In genomic region chr8:83996567-83997505, GRCm38 (mm10) we compare ENCODE assay signal across 8 mouse cellular contexts. TPM values are rescaled to one million over a fixed set of nuclear protein-coding genes. Genes with fewer than 3 reads are reported as not detected.
DNase-seq lines count a peak whose midpoint lies in the region; ATAC-seq and TF ChIP-seq lines count a peak whose summit lies in the region.

No protein-coding gene starts in this region.

- H3K36me3 ChIP-seq in forebrain, embryonic 12.5 days (replicated peaks), result peaks cover 38% of the 10 kb centered on the region
- H3K36me3 ChIP-seq in heart, postnatal 0 days (replicated peaks; ENCODE audit: control insufficient read depth, insufficient read depth, low read length), result peaks cover 44% of the 10 kb centered on the region
- peaks cover 25% of the 10 kb centered on the region for H3K36me3 ChIP-seq in neural tube, embryonic 15.5 days
- H3K36me3 ChIP-seq in testis, adult 2 months (ENCODE audit: control insufficient read depth, insufficient read depth, low read length), result no peaks in the 10 kb centered on the region; the same call in 1 of the 2 replicates

- peak; percentile 73; the same call in 1 of the 2 replicates for TF ChIP-seq POLR2A in lung, adult 2 months (IDR thresholded peaks at IDR 0.05; ENCODE audit: borderline replicate concordance, extremely low read depth, low read depth, low read length)
- peak; percentile 67 for TF ChIP-seq POLR2A in testis, adult 2 months (IDR thresholded peaks at IDR 0.05; ENCODE audit: control insufficient read depth, low read depth, low read length)

- H3K4me1 ChIP-seq in forebrain, embryonic 12.5 days, result peaks cover 36% of the 10 kb centered on the region
- H3K4me1 ChIP-seq in heart, postnatal 0 days (ENCODE audit: control insufficient read depth, insufficient read depth), result 0 out of 2 replicates have a peak, but pooled peaks cover 5% of the 10 kb centered on the region
- peaks cover 6% of the 10 kb centered on the region; the same call in 1 of the 2 replicates for H3K4me1 ChIP-seq in lung, adult 2 months (ENCODE audit: control insufficient read depth, insufficient read depth, low read length)
- H3K4me1 ChIP-seq in neural tube, embryonic 15.5 days, result peaks cover 26% of the 10 kb centered on the region
- peaks cover 30% of the 10 kb centered on the region for H3K4me1 ChIP-seq in testis, adult 2 months (ENCODE audit: control insufficient read depth, insufficient read depth, low read length)

- peak; percentile 80 for ATAC-seq in forebrain, embryonic 12.5 days (ENCODE audit: low FRiP score)
- peak; percentile 86 for ATAC-seq in heart, postnatal 0 days (ENCODE audit: insufficient read depth, low read depth)
- peak; percentile 78 for ATAC-seq in neural tube, embryonic 15.5 days (ENCODE audit: low FRiP score)

- DNase-seq in ES-CJ7 (ENCODE audit: low read depth, low spot score), result peak; percentile 92
- peak; percentile 81 for DNase-seq in c-Kit-positive CD71-positive TER-119-positive erythroid progenitor cells, embryonic 14.5 days (ENCODE audit: low spot score)
- DNase-seq in heart, postnatal 0 days (ENCODE audit: low spot score), result peak; percentile 90
- peak; percentile 96 to 97 for DNase-seq in kidney, postnatal 36 days
- DNase-seq in lung, adult 2 months, result peak; percentile 89

- TF ChIP-seq CTCF in heart, postnatal 0 days (IDR thresholded peaks at IDR 0.05; ENCODE audit: low read depth), result no peak
- no peak for TF ChIP-seq CTCF in lung, adult 2 months (IDR thresholded peaks at IDR 0.05; ENCODE audit: insufficient read depth, low read length)
- TF ChIP-seq CTCF in testis, adult 2 months (IDR thresholded peaks at IDR 0.05; ENCODE audit: control insufficient read depth, insufficient read depth, insufficient replicate concordance, low read depth, low read length), result no peak

- H3K4me2 ChIP-seq in forebrain, embryonic 12.5 days, result peak overlapping the region; percentile 80
- peak overlapping the region; percentile 71 for H3K4me2 ChIP-seq in heart, postnatal 0 days (ENCODE audit: low read depth, low read length)
- H3K4me2 ChIP-seq in neural tube, embryonic 15.5 days, result peak overlapping the region; percentile 91

- no peaks in the 10 kb centered on the region for H3K9me3 ChIP-seq in forebrain, embryonic 12.5 days
- no peaks in the 10 kb centered on the region for H3K9me3 ChIP-seq in heart, postnatal 0 days (replicated peaks; ENCODE audit: control insufficient read depth, low read length)
- H3K9me3 ChIP-seq in neural tube, embryonic 15.5 days (replicated peaks), result no peaks in the 10 kb centered on the region

- peak overlapping the region; percentile 88 for H3K4me3 ChIP-seq in forebrain, embryonic 12.5 days (replicated peaks)
- peak overlapping the region; percentile 92 for H3K4me3 ChIP-seq in heart, postnatal 0 days (ENCODE audit: low read depth, low read length)
- peak overlapping the region; percentile 88 for H3K4me3 ChIP-seq in lung, adult 2 months (replicated peaks; ENCODE audit: extremely low read depth, low read depth, low read length)
- peak overlapping the region; percentile 74 for H3K4me3 ChIP-seq in neural tube, embryonic 15.5 days (replicated peaks)
- H3K4me3 ChIP-seq in testis, adult 2 months (ENCODE audit: control insufficient read depth, low read depth, low read length), result peak overlapping the region; percentile 89

- under 1% methylated on average over 56 of the region's 103 CpGs for WGBS in forebrain, embryonic 12.5 days
- WGBS in heart, postnatal 0 days, result under 1% methylated on average over 47 of the region's 103 CpGs
- under 1% methylated on average over 78 of the region's 103 CpGs for WGBS in lung, adult 2 months
- WGBS in neural tube, embryonic 15.5 days, result 1% methylated on average over 69 of the region's 103 CpGs

- H3K27me3 ChIP-seq in forebrain, embryonic 12.5 days, result peaks cover 28% of the 10 kb centered on the region
- H3K27me3 ChIP-seq in heart, postnatal 0 days (ENCODE audit: control insufficient read depth, insufficient read depth, low read length), result no peaks in the 10 kb centered on the region
- peaks cover 16% of the 10 kb centered on the region for H3K27me3 ChIP-seq in neural tube, embryonic 15.5 days (replicated peaks)
- H3K27me3 ChIP-seq in testis, adult 2 months (ENCODE audit: control insufficient read depth, insufficient read depth, low read length), result no peaks in the 10 kb centered on the region

- TF ChIP-seq EP300 in heart, postnatal 0 days (IDR thresholded peaks at IDR 0.05; ENCODE audit: low read depth), result peak; percentile 24; the same call in 1 of the 2 replicates

- peak overlapping the region; percentile 98 for H3K27ac ChIP-seq in forebrain, embryonic 12.5 days
- peak overlapping the region; percentile 91 for H3K27ac ChIP-seq in heart, postnatal 0 days (ENCODE audit: low read depth)
- H3K27ac ChIP-seq in neural tube, embryonic 15.5 days (replicated peaks), result peak overlapping the region; percentile 96
- H3K27ac ChIP-seq in testis, adult 2 months (ENCODE audit: control insufficient read depth, insufficient read depth, low read depth, low read length), result peak overlapping the region; percentile 75

- H3K9ac ChIP-seq in forebrain, embryonic 12.5 days, result peak overlapping the region; percentile 89
- peak overlapping the region; percentile 78 for H3K9ac ChIP-seq in heart, postnatal 0 days (replicated peaks; ENCODE audit: low read depth, low read length)
- H3K9ac ChIP-seq in neural tube, embryonic 15.5 days (replicated peaks), result peak overlapping the region; percentile 76

RNA-seq across cellular contexts. Expression of gene Samd1, which starts 0.6 kb away (rescaled TPM):
- polyA plus RNA-seq in forebrain, embryonic 12.5 days (2016; fragmentation: Nextera tagmentation; extraction: Ambion mirVana), result 9.9 and 11.4 TPM in 2 replicates
- 46.3 and 52.0 TPM in 2 replicates for total RNA-seq in heart, postnatal 0 days (2014; rRNA removed; ENCODE audit: low replicate concordance)
- 3.6 and 3.7 TPM in 2 replicates for polyA plus RNA-seq in heart, postnatal 0 days (2015; fragmentation: Nextera tagmentation; extraction: Ambion mirVana)
- 37.0 and 37.9 TPM in 2 replicates for polyA plus RNA-seq in lung, adult 2 months (2012; rRNA removed)
- polyA plus RNA-seq in neural tube, embryonic 15.5 days (2015; fragmentation: Nextera tagmentation; extraction: Ambion mirVana), result 7.9 and 8.4 TPM in 2 replicates
- 13.7 and 15.3 TPM in 2 replicates for polyA plus RNA-seq in testis, adult 2 months (2012; rRNA removed)

RNA-seq across cellular contexts. Expression of gene 1700067K01Rik, which starts 4.5 kb away (rescaled TPM):
- polyA plus RNA-seq in forebrain, embryonic 12.5 days (2016; fragmentation: Nextera tagmentation; extraction: Ambion mirVana), result 1.2 TPM in 2 replicates
- total RNA-seq in heart, postnatal 0 days (2014; rRNA removed; ENCODE audit: low replicate concordance), result not detected in 2 replicates
- 0.96 and 1.3 TPM in 2 replicates for polyA plus RNA-seq in heart, postnatal 0 days (2015; fragmentation: Nextera tagmentation; extraction: Ambion mirVana)
- 0.35 and 0.36 TPM in 2 replicates for polyA plus RNA-seq in lung, adult 2 months (2012; rRNA removed)
- 0.82 and 1.2 TPM in 2 replicates for polyA plus RNA-seq in neural tube, embryonic 15.5 days (2015; fragmentation: Nextera tagmentation; extraction: Ambion mirVana)
- 38.1 and 43.2 TPM in 2 replicates for polyA plus RNA-seq in testis, adult 2 months (2012; rRNA removed)

RNA-seq across cellular contexts. Expression of gene 2210011C24Rik, which starts 15.1 kb away (rescaled TPM):
- not detected in 2 replicates for polyA plus RNA-seq in forebrain, embryonic 12.5 days (2016; fragmentation: Nextera tagmentation; extraction: Ambion mirVana)
- total RNA-seq in heart, postnatal 0 days (2014; rRNA removed; ENCODE audit: low replicate concordance), result 17.8 TPM in 1 of 2 replicates, not detected in the other
- 0.48 and 0.88 TPM in 2 replicates for polyA plus RNA-seq in heart, postnatal 0 days (2015; fragmentation: Nextera tagmentation; extraction: Ambion mirVana)
- 29.5 and 57.0 TPM in 2 replicates for polyA plus RNA-seq in lung, adult 2 months (2012; rRNA removed)
- polyA plus RNA-seq in neural tube, embryonic 15.5 days (2015; fragmentation: Nextera tagmentation; extraction: Ambion mirVana), result 0.69 and 1.6 TPM in 2 replicates
- 10.9 and 15.1 TPM in 2 replicates for polyA plus RNA-seq in testis, adult 2 months (2012; rRNA removed)

RNA-seq across cellular contexts. Expression of gene Prkaca, which starts 24.0 kb away (rescaled TPM):
- 181 and 187 TPM in 2 replicates for polyA plus RNA-seq in forebrain, embryonic 12.5 days (2016; fragmentation: Nextera tagmentation; extraction: Ambion mirVana)
- total RNA-seq in heart, postnatal 0 days (2014; rRNA removed; ENCODE audit: low replicate concordance), result 246 and 345 TPM in 2 replicates
- polyA plus RNA-seq in heart, postnatal 0 days (2015; fragmentation: Nextera tagmentation; extraction: Ambion mirVana), result 305 and 312 TPM in 2 replicates
- polyA plus RNA-seq in lung, adult 2 months (2012; rRNA removed), result 57.0 and 79.9 TPM in 2 replicates
- polyA plus RNA-seq in neural tube, embryonic 15.5 days (2015; fragmentation: Nextera tagmentation; extraction: Ambion mirVana), result 234 and 256 TPM in 2 replicates
- 101 and 103 TPM in 2 replicates for polyA plus RNA-seq in testis, adult 2 months (2012; rRNA removed)

RNA-seq across cellular contexts. Expression of gene Palm3, which starts 24.4 kb away (rescaled TPM):
- 3.3 and 4.1 TPM in 2 replicates for polyA plus RNA-seq in forebrain, embryonic 12.5 days (2016; fragmentation: Nextera tagmentation; extraction: Ambion mirVana)
- total RNA-seq in heart, postnatal 0 days (2014; rRNA removed; ENCODE audit: low replicate concordance), result not detected in 2 replicates
- polyA plus RNA-seq in heart, postnatal 0 days (2015; fragmentation: Nextera tagmentation; extraction: Ambion mirVana), result 0.33 and 0.41 TPM in 2 replicates
- polyA plus RNA-seq in lung, adult 2 months (2012; rRNA removed), result 0.42 and 0.89 TPM in 2 replicates
- polyA plus RNA-seq in neural tube, embryonic 15.5 days (2015; fragmentation: Nextera tagmentation; extraction: Ambion mirVana), result 14.1 and 17.0 TPM in 2 replicates
- polyA plus RNA-seq in testis, adult 2 months (2012; rRNA removed), result 1.2 and 1.9 TPM in 2 replicates

Comparison
In these comparisons a context has a peak if more than half of its experiments do, and no peak if none do; other contexts are left out.
1. Peak in every context shown above with its lines: DNase-seq, ATAC-seq, H3K4me3 ChIP-seq and H3K27ac ChIP-seq.
2. RNA of gene 1700067K01Rik, which starts 4.5 kb away (polyA plus RNA-seq): 38.1 to 43.2 TPM in testis, adult 2 months; 0.96 to 1.3 TPM in heart, postnatal 0 days, 0.82 to 1.2 TPM in neural tube, embryonic 15.5 days, 1.2 TPM in forebrain, embryonic 12.5 days and 0.35 to 0.36 TPM in lung, adult 2 months; every median in the first group is over 10 times any median in the second.